Mouse (Mus musculus) left cerebral cortex, adult 11 months (tissue): ENCODE measurements around the gene Slc8b1.

Experiments used
- DNase-seq: peaks from one replicate; pipeline ENCODE4 v3.0.0; 2022; ENCODE audit warnings: low spot score

Slc8b1 gene

DNA sequence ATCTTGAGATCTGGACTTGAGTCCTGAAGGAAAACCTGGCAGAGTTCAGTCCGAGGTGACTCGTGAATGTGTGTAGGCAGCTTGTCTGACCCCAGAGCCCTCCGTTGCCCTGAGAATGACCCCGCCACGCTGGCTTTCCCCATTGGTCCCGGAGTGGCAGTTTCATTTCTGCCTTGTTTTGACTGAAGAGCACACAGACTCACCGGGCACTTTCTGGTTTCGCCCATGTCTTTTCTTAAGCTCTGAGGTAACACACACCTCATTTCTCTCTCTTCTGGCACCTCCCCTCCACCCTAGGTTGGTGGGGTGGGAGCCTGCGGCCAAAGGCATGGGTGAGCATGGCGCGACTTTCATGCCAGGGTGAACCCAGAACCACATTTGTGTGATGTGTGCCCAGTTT lies 15.3 kb downstream of the Slc8b1 start:
- no peak for DNase-seq

DNA sequence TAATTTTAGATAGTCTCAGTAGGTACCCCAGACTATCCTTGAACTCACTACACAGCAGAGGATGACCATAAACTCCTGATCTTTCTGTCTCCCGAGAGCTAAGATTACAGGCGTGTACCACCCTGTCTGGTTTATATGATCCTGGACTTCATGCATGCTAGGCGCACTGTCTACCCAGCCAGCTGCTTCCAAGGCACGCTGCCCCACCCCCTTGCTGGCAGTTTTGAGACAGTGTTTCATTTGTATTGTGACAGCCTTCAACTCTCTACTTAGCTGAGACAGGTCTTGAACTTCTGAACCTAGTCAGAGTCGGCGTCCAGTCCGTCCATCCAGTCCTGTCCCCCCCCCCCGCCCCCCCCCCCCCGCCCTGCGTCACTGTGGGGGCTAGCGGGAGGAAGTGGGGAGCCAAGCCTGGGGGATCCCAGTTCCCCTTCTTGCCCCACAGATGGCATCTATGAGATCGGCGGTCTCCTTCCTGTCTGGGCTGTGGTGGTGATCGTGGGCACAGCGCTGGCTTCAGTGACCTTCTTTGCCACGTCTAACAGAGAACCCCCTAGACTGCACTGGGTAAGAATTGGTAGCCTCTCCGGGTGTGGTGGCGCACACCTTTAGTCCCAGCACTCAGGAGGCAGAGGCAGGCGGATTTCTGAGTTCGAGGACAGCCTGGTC lies 16.5 kb downstream of the Slc8b1 start:
- DNase-seq = no peak

DNA sequence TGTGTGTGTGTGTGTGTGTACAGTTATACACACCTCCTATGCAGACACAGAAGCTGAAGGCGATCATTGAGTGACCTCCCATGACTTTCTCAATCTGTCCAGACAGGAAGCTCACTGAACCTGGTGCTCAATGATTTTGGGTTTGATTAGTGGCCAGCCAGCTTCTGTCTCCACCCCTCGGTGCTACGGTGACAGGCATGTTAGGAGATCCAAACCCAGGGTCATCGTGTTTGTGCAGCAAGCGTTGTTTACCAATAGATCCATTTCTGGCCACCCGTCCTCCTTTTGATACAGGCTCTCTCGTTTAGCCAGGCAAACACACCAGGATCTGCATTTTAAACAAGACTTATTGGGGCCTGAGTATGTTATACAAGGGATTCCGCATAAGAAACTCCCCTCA lies 20.7 kb downstream of the Slc8b1 start:
- DNase-seq = no peak

DNA sequence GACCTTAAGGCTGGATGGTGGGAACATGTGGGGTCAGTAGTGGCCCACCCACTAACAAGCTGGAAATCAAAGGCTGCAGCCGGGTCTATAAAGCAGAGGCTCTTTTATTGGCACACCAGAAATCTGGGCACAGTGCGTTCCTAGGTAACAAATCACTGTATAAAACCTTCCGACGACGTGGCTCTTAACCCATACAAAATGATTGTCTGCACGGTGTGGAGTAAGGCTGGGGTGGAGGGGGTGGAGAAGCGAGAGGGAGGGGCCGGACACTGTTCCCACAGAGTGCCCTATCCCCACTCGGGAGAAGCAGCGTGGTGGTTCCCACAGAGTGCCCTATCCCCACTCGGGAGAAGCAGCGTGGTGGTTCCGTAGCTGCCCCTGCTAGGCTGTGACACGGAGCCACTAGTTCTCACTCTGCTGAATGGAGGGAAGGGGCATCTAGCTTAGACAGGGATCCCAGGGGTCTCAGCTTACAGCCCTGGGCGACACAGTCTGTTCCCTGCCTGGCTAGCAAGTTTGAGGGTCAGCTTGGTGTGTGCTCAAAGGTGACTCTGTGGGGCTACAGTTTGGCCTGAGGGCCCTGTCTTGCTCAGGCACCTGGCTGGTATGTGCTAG lies 23.2 kb downstream of the Slc8b1 start:
- no peak for DNase-seq

DNA sequence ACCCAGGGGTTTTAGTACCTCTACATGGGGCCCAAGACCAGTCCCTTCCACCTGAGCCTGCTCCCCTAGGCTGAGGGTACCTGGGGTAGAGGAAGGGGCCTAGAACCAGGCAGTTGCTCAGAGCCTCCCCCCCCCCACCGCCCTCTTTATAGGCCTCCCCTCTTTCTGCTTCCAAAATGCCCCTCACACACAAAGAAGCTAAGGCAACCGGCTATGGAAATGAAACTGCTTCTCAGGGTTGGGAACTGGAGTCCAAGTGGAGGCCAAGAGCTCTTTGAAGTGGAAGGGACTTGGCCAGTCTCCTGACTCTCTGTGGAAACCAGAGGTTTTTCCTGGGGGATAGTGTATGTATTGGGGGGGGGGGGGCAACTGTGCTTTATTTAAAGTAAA lies 23.7 kb downstream of the Slc8b1 start:
- DNase-seq = no peak

DNA sequence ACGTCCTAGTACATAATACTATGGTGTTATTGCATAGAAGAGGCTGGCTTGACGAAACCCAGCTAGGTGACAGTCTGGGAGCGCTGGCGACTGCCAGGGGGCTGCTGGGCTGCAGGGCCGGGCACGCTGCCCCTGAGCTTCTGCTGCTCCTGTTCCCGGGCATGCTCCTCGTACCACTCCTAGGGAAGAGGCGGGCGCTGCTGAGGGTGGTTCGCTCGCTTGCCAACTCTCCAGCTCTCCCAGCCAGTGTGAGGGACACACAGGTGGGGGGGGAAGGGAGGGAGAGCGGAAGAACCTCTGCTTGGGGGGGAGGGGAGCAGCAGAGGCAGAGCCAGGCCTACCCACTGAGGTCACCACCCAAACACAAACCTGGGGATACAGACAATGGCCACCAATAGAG lies 25.1 kb downstream of the Slc8b1 start:
- DNase-seq = no peak

DNA sequence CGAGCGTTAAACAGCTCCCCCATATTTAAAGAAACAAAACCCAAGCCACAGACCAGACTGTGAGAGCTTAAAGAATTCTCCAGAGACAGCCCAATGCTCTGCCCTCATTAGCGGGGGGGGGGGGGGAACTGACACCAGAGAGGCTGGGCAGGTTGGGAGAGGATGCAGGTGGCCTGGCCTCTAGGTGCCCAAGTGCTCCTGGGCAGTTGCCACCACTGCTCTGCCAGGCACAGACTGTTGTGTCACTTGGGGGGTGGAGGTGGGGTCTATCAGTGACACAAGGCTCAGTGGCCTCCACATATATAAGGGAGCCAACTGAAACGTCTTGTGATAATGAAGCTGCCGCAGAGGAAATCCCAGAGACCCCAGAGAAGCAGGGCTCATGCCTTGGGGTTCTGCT lies 25.7 kb downstream of the Slc8b1 start:
- DNase-seq = no peak

DNA sequence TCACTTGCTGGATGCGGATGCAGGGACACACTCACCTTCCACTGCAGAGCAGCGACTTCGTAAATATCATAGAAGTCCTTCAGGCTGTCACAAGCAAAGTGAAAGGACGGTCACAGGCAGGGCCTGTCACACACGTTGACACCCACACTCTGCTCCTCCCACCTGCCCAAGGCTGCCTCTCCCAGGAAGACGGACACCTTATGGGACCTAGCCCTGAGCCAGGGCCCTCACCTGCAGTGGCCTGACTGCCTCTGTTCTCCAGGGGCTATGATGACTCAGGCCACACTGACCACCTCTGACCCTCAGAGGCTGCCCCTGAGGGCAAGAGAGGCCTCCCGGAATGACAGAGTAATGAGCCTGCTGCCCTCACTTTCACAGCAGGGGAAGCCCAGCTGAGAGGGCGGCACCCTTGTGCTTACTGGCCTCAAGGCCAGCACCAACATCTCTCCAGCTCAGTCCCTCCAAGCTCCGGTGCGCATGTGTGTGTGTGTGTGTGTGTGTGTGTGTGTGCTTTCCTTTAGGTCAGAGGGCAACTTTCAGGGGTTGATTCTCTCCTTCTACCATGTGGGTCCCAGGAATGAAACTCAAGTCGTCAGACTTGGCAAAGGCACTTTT lies 37.4 kb downstream of the Slc8b1 start:
- no peak for DNase-seq

DNA sequence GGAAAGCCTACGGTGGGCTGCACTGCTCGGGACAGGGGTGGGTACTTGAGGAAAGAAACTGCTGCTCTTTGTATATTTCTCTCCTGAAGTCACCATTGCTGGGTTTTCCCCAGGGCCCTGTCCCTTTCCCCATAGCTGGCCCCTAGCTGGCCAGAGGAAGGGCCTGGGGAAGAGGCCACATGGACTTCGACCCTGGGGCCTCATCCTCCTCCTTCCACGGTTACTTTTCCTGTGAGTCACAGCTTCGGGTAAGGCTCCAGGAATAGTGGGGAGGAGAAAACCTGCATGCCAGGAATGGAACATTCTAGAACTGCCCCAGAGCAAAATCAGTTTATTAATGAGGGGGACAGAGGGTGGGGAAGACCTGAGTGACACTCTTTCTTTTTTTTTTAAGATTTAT lies 39.2 kb downstream of the Slc8b1 start:
- DNase-seq = no peak

DNA sequence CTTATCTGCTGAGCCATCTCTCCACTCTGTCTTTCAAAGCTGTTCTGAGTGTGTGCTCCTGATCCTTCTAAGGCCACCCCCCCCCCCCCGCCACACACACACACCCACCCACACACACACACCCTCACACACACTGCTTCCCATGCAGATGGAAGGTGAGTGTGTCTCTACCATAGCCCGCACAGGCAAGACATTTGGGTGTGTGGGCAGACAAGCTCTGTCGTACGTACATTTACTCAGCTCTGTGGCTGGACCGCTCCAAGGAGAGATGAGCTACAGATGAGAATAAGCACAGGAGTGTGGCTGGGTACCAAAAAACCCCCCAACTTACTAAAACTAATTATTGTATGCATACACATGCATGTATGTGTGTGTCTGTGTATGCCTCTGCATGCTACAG lies 39.7 kb downstream of the Slc8b1 start:
- DNase-seq = no peak

DNA sequence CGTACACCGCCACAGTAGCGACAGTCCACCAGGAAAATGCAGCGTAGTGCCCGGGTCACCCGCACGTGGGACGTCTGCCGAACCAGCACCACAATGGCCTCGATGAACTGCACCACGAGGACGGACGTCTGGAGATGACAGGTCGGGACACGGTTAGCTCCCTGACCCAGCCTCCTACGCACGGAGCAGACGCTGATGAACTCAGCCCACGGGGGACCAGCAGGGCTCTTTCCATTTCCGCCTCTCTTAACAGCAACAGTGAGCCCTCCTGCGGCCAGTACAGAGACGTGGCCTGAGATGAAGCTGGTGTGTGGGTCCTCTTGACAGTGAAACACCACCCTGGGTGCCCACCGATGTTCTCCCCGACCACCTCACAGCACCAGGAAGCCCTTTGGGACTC lies 44.9 kb downstream of the Slc8b1 start:
- DNase-seq = no peak

DNA sequence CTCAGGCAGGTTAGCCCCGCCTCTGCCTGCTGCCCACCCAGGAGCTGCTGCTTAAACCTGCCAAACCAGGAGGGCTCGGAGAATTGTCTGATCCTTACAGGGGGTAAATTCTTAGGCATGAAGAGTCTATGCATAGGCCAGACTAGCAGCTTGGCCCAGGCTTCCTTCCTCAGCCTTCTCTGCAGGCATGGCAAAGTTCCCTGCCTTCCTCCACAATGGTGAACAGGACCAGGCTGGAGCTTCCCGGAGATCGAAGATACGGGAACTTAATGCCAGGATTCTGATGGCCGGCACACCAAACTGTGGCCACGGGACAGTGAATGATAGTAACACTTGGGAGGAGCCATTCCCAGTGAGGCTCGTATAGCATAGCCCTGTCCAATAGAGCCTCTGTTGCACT lies 47.1 kb downstream of the Slc8b1 start:
- no peak for DNase-seq

DNA sequence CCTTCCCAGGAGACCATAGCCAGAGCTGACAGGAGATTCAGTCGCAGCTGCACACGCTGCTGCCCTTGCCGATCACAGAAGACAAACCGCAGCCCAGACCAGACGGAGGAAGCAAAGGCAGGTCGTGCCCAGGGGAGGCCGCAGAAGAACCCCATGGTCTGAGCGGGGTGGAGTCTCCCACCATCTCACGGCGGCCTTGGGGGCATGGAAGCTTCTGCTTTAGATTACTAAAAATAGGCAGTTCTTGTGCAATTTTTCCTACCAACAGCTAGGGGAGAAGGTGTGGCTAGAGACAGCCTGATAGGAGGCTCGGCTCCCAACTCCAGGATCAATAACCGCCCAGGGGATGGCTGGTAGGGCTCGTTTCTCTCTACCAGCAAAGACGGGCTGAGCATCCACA lies 47.8 kb downstream of the Slc8b1 start:
- DNase-seq = no peak

DNA sequence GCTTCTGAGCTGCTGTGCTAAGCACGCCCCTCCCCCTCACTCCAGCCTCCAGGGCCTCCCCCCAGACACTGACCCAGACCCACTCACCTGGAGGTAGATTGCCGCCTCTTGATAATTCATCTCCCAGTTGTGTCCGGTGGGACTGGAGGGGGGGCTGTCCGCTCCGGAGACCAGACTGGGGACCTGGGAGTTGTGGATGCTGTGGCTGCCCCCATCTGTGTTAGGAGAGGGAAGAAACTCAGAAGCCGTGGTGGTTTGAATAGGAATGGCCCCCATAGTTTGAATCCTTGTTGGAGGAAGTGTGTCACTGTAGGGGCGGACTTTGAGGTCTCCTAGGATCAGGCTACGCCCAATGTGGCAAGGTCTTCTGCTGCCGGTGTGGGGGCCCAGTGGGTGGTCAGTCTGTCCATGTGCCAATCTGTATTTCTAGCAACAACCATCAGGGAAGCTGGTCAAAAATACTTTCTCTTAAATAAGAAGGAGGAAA lies 49.2 kb downstream of the Slc8b1 start:
- no peak for DNase-seq

DNA sequence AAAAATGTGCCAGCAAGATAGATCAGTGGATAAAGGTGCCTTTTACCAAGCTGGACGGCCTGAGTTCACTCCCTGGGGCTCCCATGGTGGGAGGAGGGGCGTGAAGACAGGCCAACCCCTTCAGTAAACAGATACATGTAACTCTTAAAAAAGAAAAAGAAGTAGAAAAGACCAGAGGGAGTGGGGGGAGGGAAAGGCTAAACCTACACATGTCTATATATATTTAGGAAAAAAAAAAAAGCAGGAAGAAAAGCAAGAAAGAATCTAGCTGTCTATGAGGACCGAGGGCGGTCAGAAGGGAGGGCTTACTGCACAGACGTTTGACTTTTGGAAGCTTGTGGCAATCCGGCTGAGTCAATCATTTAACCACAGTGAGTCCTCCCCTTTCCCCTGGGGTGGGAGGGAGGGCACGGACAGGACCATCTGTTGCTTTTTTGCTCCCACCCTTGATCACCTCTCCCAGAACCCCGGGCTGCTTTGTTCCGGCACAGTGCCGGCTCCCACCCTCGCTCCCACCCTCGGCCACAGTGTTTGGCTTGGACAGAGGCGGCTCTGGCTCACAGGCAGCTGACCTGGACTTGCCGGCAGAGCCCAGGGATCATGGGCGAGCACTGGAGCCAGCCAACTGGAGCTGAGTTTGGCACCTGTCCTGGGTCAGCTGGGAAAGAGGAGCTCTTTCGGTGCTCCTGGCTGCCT lies 49.8 kb downstream of the Slc8b1 start:
- no peak for DNase-seq

DNA sequence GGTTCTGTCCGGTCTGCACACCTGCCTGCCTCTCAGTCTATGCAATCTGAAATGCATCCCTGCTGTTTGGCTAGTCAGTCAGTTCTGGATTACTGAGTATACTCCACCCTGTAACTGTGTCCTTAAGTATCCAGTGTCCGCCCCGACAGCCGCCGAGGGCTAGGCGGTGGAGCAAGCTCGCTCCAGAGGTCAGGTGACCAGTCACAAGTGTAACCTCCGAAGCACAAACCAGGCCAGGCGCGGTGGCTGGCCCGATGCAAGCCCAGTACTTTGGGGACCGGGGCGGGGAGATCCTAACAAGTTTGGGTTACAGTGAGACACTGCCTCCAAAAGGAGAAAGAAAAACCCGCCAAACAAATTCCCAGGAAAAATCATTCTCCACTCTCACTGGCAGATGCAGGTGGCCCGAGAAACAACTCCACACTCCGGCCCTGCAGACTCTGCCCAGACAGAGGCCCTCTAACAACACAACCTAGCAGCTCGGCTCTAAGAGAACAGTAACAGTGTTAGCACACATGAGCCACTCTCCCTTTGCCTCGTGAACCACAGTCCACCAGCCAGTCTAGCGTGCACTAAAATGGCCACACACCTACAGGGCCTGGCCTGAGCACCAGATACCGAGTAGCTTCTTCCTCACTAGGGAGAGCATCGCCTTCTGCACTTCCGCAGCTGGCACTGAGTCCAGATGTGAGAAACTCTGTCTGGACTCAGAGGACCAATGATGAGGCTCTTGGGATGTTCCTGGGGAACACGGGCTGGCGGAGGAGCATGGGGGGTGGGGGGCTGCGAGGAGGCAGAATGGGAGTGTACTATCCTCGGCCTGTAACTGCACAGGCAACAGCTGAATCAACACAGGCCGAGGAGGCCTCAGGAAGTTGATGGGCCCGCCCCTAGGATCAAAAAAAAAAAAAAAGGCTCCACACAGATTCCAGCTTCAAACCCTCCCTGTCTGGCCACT lies 52.3 kb downstream of the Slc8b1 start:
- no peak for DNase-seq

DNA sequence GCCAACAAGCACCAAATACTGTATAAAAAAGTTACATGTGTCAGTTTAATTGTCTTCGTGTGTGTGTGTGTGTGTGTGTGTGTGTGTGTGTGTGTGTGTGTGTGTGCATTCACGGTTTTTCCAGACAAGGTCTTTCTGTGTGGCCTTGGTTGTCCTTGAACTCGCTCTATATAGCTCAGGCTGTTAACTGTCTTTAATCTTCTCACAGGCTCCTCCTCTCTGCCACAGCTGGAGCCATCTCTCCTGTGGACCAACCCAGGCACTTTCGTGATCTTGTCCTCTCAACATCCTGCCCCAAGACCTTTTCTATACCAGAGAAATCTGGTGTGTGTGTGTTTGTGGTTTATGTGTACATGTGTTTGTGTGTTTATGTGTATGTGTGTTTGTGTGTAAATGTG lies 52.9 kb downstream of the Slc8b1 start:
- DNase-seq = no peak

DNA sequence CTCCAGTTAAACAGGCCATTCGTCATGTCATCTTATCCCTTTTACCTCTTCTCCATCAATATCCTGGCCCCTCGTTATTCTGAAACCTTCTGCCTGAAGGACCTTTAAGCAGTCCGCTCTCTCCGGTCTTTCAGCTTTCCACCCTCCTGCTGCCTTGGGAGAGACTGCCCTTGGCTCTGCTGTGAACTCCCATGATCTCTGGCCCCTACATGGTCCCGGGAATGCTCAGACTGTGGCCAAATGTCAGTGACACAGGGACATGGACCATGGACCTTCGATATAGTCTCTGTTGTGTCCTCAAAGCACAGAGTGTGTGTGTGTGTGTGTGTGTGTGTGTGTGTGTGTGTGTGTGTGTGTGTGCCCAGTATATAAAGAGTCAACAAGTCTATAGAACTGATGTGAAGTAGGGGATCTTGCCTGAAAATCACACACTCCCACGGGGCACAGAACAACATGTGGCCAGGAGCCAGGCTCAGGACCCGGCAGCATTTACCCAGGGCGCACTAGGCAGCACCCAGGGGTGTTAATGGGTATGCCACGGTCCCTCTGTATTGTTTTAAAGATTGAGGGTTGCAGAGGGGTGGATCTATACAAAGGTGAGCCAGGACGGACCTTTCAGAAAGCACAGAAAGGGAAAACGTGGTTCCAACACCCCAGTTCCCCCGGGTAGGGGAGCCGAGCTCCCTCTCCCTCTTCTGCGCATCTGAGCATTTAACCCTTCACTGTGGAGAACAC lies 54.4 kb downstream of the Slc8b1 start:
- DNase-seq = no peak

DNA sequence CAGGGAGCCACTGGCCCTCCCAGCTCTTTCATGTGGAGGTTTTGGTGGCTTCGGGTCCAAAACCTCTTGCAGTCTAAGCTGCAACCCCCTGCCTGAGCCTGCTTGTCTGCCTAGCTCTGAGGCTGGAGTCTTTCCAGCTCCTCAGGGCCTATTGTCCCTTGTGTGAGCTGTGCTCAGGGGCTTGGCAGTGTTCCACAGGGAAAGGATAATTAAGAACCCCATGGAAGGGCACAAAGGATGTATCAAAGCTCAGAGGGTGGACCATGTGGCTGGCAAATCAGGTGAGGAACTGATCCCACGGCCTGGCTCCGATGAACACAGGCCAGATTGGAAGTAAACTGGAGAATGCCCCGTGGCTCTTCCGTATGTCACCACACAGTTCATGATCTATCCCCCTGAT lies 55.1 kb downstream of the Slc8b1 start:
- no peak for DNase-seq

DNA sequence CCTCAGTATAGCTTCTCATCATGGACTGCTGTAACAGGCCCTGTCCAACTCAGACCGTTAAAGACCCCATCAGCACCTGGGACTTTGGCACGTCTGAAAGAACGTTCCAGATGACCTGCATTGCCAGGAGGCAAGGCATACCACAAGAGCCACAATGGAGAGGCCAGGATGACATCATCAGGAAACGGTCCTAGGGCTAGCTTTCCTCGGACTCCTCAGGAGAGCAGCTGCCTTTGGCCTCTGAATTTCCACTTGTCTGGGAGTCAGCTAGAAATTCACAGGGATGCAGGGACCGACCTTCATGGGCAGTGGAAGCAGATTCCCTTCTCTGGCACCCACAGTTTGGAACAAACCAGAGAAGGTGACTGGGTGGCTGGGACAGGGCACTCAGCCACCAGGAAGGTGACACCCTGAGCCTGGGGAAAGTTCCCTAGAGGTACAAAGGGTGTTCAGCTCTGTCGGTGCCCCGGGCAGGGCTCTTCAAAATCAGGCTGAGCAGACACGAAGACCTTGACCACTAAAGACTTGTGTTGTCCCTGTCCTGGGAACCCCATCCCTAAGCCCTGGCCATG lies 55.8 kb downstream of the Slc8b1 start:
- DNase-seq = no peak

DNA sequence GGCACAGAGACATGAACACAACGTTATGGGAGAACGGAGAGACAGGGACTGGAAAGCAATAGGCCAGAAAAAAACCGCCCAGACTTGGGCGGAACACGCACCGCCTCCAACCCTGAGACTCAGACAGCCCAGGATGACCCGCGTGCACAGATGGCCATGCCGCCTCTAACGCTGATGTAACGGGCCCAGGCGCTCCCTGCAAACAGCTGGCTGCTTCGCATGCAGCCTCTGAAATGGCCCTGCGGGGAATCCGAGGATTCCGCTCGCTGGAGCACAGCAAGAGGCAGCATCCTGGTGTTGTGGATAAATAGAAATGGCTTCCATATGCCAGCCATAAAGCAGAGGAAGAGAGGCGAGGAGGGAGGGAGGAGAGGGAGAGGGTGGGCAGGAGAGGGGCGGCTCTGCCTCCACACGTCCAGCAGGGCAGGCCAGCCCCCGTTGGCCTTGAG lies 56.3 kb downstream of the Slc8b1 start:
- DNase-seq = no peak
